Mouse (Mus musculus): ENCODE measurements at regions not wholly inside any gene's neighbourhood (a gene's known extent, or its start where the extent isn't known, plus 50 kb on each side); places are given as distances from the start of the nearest gene placed in this dataset.

GRCm38 (mm10) chr10:43741361-43742084 lies 160.0 kb downstream of the Qrsl1 start:
- no peak for TF ChIP-seq POLR2A (IDR thresholded peaks at IDR 0.05; ENCODE audit: borderline replicate concordance, insufficient read depth, low read length)
- no peak for TF ChIP-seq CTCF (IDR thresholded peaks at IDR 0.05; ENCODE audit: borderline replicate concordance, insufficient read depth, low read depth, low read length)
